Mouse (Mus musculus) stomach, postnatal 0 days (tissue): ENCODE measurements around the gene Gid8.

Experiments used
- CTCF ChIP-seq: IDR thresholded peaks from 2 replicates; pipeline ENCODE4 v1.5.1; 2016; ENCODE audit warnings: antibody characterized with exemption, low read depth, mild to moderate bottlenecking, moderate library complexity
- EP300 ChIP-seq: optimal IDR thresholded peaks from 2 replicates; pipeline ENCODE3; 2016; ENCODE audit warnings: antibody characterized with exemption

DNA sequence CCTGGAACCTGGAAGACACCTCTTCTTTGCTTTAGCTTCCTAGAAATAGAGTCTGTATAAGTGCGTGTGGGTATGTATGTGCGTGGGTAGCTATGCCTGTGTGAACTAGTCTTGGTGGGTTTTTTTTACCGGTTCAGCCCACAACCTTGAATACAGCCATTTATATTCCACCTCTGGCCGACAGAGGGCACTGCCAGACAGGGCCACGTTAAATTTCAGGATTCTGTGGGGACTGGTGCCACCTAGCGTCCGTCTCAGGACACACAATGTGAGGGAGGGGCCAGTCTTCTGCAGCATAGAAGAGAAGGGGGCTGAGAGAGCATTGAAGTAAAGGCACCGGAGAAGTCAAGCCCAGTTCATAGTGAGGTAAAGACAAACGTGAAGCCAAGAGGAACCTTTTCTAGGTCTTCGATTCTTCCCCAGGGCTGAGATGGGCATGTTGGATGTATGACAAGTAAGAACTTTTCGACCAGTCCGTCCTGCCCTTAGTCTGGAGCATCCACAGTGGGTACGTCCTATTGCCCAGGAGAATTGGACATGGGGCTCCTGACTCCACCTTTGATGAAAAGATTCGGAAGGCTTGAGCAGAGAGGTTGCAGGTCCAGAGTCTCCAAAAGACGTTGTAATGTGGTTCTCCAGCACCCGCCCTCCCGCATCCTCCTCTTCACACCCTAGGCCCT, 35.5 kb downstream of the Gid8 start:
- no peak for TF ChIP-seq EP300
- peak; percentile 100 for TF ChIP-seq CTCF
